Mouse (Mus musculus): ENCODE results near the gene Hoxd13. TPM values are rescaled to one million over a fixed set of nuclear protein-coding genes. Genes with fewer than 3 reads are reported as not detected.

Hoxd13 gene
- not detected for total RNA-seq (2023)

DNA sequence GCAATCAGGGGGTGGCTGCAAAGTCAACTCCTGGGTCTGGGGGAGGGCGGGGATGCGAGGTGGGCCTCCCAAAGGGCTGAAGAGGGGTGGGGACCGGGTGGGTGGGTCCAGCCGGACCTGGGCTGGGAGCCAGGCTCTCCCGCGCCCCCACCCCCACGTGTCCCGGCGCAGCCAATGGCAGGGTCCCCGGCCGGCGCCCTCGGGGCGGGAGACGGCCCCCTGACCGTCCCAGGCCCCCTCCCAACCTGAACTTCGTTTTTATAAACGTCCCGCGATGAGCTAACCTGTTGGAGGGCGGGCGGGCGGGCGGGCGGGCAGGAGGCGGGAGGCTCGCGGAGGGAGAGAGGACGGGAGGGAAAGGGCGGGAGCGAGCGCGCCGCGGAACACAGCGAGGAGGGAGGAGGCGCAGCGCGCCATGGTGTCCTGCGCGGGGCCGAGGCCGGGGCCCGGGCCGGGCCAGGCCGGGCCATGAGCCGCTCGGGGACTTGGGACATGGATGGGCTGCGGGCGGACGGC is at the start of gene Hoxd13:
TSS of gene Hoxd13 (plus strand) at position 469 of the 516 bp plus-strand sequence.

GRCm38 (mm10) chr2:74659507-74660005 is 8.6 kb upstream of the Hoxd13 start, which contains the start of gene Evx2:
TSS of gene Evx2 (minus strand) at chr2:74659557.

DNA sequence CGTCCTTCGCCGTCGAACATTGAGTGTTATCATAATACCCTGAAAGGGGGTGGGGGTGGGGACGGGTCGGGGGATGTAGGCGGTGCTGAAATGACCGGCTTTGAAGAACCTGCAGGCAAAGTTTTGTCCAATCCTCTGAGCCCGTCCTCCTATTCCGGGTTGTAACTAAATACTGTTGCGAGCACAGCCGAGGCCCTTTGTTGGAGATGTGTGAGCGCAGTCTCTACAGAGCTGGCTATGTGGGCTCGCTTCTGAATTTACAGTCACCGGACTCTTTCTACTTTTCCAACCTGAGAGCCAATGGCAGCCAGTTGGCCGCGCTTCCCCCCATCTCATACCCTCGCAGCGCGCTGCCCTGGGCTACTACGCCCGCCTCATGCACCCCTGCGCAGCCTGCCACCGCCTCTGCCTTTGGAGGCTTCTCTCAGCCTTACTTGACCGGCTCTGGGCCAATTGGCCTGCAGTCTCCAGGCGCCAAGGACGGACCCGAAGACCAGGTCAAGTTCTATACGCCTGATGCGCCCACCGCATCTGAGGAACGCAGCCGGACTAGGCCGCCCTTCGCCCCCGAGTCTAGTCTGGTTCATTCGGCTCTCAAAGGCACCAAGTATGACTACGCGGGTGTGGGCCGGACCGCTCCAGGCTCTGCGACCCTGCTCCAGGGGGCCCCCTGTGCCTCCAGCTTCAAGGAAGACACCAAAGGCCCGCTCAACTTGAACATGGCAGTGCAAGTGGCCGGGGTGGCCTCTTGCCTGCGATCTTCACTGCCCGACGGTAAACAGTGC is 7.0 kb downstream of the Hoxd13 start, which contains the start of gene Hoxd12:
TSS of gene Hoxd12 (plus strand) at position 133 of the 785 bp plus-strand sequence.

GRCm38 (mm10) chr2:74678891-74679595 is 10.9 kb downstream of the Hoxd13 start, which contains the start of gene Hoxd11:
TSS of gene Hoxd11 (plus strand) at chr2:74679557.

DNA sequence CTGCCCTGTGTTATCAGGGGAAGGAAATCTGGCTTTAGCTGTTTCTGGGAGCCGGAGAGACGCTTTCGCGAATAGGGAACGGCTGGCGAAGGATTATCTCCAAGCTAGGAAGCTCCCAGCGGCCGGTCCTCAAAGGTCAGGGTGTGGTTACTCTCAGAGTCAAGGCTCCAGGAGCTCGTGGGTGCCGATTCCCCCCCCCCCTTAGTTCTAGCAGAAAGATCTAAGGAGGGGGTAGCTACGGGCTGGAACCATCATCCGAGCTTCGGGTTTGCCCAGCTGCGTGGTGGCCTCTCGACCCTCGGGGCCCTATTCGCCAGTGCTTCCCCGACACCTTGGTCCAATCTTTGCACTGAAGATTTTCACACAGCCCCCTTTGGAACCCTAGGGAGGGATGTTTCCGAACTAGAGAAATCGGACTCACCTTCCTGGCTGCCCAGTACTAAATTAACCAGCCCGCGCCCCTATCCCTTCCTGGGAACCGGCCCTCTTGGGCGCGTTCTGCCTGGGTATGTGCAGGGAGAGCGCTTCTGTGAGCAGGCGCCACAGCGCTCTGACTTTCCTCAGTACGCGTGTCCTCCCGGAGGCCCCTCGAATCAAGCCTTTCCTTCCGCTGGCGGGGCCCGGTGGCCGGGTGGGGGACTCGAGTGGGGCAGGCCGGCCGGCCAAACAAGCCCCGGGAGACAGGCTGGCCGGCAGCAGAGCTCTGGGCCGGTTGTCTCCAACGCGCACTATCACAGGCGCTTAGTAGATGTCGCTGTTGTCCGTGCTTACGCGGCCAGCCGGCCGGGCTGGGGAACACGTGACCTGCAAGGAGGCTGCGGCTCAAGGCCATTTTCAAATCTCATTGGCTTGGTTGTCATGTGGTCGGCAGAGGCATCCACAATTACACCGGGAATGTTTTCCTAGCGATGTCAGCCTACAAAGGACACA is 23.2 kb downstream of the Hoxd13 start, which contains the start of gene Hoxd10:
TSS of gene Hoxd10 (plus strand) at position 903 of the 930 bp plus-strand sequence.

GRCm38 (mm10) chr2:74697567-74698121 is 29.5 kb downstream of the Hoxd13 start, which contains the start of gene Hoxd9:
TSS of gene Hoxd9 (plus strand) at chr2:74697727.

DNA sequence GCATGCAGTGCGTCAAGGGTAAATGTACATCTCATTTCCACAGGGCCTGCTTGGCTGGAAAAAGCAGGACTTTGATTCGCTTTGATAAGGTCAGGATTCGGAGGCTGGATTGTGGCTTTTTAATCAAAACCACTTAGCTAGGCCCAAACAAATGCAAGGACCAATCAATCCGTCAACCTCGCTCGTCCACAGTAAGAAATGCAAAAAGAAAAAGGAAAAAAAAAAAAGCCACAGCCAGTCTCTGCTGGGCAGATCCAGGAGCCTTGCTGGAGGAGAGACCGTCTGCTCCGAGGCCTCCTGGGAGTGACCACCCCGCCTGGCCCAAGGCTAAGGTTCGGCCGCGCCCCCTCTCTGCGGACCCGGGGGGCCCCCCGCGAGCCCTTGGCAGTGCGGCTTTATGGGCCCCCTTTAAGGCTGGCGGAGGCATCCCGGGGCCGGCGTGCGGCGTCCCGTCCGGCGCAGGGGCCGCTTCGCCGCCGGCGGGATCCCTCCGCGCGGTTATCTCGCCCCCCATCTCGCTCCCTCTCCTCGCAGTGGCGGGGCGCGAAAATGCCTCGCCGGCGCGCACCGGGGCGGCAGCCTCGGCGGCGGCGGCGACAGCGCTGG is 36.4 kb downstream of the Hoxd13 start, which contains the start of gene Hoxd8:
TSS of gene Hoxd8 (plus strand) at position 223 of the 606 bp plus-strand sequence.

GRCm38 (mm10) chr2:74711721-74712621 is 43.9 kb downstream of the Hoxd13 start, which contains the start of the genes Hoxd3 and Hoxd4:
TSS of gene Hoxd3 (plus strand) at chr2:74711927.
TSS of gene Hoxd4 (plus strand) at chr2:74711929.

Other genes starting within 250 kb of the Hoxd13 start
- gene Lnpk, start 88.9 kb upstream of the Hoxd13 start, total RNA-seq (2023) = 10 to 100 TPM; 40.6 to 49.3 TPM
- gene Evx2, start 8.8 kb upstream of the Hoxd13 start, total RNA-seq (2023) = not detected
- not detected for gene Hoxd12, start 6.7 kb downstream of the Hoxd13 start, total RNA-seq (2023)
- not detected for gene Hoxd11, start 11.2 kb downstream of the Hoxd13 start, total RNA-seq (2023)
- gene Hoxd10, start 23.6 kb downstream of the Hoxd13 start, total RNA-seq (2023) = not detected
- gene Hoxd9, start 29.4 kb downstream of the Hoxd13 start, total RNA-seq (2023) = not detected
- gene Hoxd8, start 36.3 kb downstream of the Hoxd13 start, total RNA-seq (2023) = not detected
- not detected for gene Hoxd3, start 43.6 kb downstream of the Hoxd13 start, total RNA-seq (2023)
- gene Hoxd4, start 43.6 kb downstream of the Hoxd13 start, total RNA-seq (2023) = not detected
- gene Gm28230, start 58.4 kb downstream of the Hoxd13 start, total RNA-seq (2023) = not detected
- not detected for gene Hoxd1, start 94.7 kb downstream of the Hoxd13 start, total RNA-seq (2023)
- gene Mtx2, start 157.5 kb downstream of the Hoxd13 start, total RNA-seq (2023) = 10 to 100 TPM; 17.1 to 19.0 TPM